Mouse (Mus musculus) adrenal gland, adult 2 months (tissue): Measurements from ENCODE around the gene Dao. TPM values are rescaled to one million over a fixed set of nuclear protein-coding genes. Genes with fewer than 3 reads are reported as not detected.

Source experiments
- polyA plus RNA-seq: library from polyadenylated mRNA; depleted of rRNA; stranded (reverse); fragments of >200 nt; gene quantifications from 2 replicates; pipeline ENCODE4 v1.2.3, GENCODE M21; 2012; rRNA removed
- total RNA-seq, 2 experiments: library from RNA; stranded (reverse); gene quantifications; 2 replicates each; pipeline ENCODE4 v1.2.3; 2021

Gene Dao
- total and polyA plus RNA-seq, 3 experiments: not detected

Other genes with a start within 250 kb of the Dao start
- 10 to 100 TPM; 26.3 to 29.8 TPM for gene Sart3, start 231.2 kb upstream of the Dao start, total RNA-seq
- gene Sart3, start 231.2 kb upstream of the Dao start, polyA plus RNA-seq: 12.7 and 16.2 TPM in 2 replicates
- 100 to 1,000 TPM; 657 to 936 TPM for gene Iscu, start 231.0 kb upstream of the Dao start, total RNA-seq
- 305 and 399 TPM in 2 replicates for gene Iscu, start 231.0 kb upstream of the Dao start, polyA plus RNA-seq
- 10 to 100 TPM; 10.1 to 19.8 TPM for gene Tmem119, start 203.2 kb upstream of the Dao start, total RNA-seq
- gene Tmem119, start 203.2 kb upstream of the Dao start, polyA plus RNA-seq: 20.1 and 21.1 TPM in 2 replicates
- 1 to 10 TPM; 5.1 to 6.5 TPM for gene Selplg, start 171.1 kb upstream of the Dao start, total RNA-seq
- 16.3 and 18.0 TPM in 2 replicates for gene Selplg, start 171.1 kb upstream of the Dao start, polyA plus RNA-seq
- 10 to 100 TPM; 43.3 to 75.5 TPM for gene Coro1c, start 94.9 kb upstream of the Dao start, total RNA-seq
- gene Coro1c, start 94.9 kb upstream of the Dao start, polyA plus RNA-seq: 29.1 and 31.3 TPM in 2 replicates
- gene Ssh1, start 9.8 kb upstream of the Dao start, total RNA-seq: 10 to 100 TPM; 15.5 to 24.6 TPM
- gene Ssh1, start 9.8 kb upstream of the Dao start, polyA plus RNA-seq: 9.1 and 9.9 TPM in 2 replicates
- 10 to 100 TPM; 25.4 to 40.0 TPM for gene Usp30, start 61.8 kb downstream of the Dao start, total RNA-seq
- 26.6 and 31.3 TPM in 2 replicates for gene Usp30, start 61.8 kb downstream of the Dao start, polyA plus RNA-seq
- 1 to 10 TPM; 1.6 to 4.0 TPM for gene Svop, start 87.9 kb downstream of the Dao start, total RNA-seq
- 1.5 and 1.9 TPM in 2 replicates for gene Svop, start 87.9 kb downstream of the Dao start, polyA plus RNA-seq
- gene Alkbh2, start 124.5 kb downstream of the Dao start, total RNA-seq: 1 to 10 TPM; 6.0 to 9.3 TPM
- gene Alkbh2, start 124.5 kb downstream of the Dao start, polyA plus RNA-seq: 10.1 and 15.2 TPM in 2 replicates
- gene Ung, start 126.7 kb downstream of the Dao start, total RNA-seq: 1 to 10 TPM; 4.7 to 5.7 TPM
- 4.3 and 4.9 TPM in 2 replicates for gene Ung, start 126.7 kb downstream of the Dao start, polyA plus RNA-seq
- gene Acacb, start 142.8 kb downstream of the Dao start, total RNA-seq: 100 to 1,000 TPM; 119 to 132 TPM
- 81.3 and 102 TPM in 2 replicates for gene Acacb, start 142.8 kb downstream of the Dao start, polyA plus RNA-seq